Mouse (Mus musculus): ENCODE results near the gene Ripor2. TPM values are rescaled to one million over a fixed set of nuclear protein-coding genes. Genes with fewer than 3 reads are reported as not detected.
A peak's percentile ranks its signal among the peaks of the same experiment; 100 is the strongest.

Ripor2 gene
- polyA plus RNA-seq, 1 experiment from 2014 or later: 3.7 TPM

- Histone ChIP-seq H3K9me3 (ENCODE audit: low read length) (no peaks in the 10 kb centered on the region), H3K36me3 (replicated peaks; ENCODE audit: insufficient read depth, low read length) (no peaks in the 10 kb centered on the region; the same call in 1 of the 2 replicates), H3K27me3 (ENCODE audit: insufficient read depth, low read length) (no peaks in the 10 kb centered on the region), H3K4me1 (ENCODE audit: insufficient read depth) (no peaks in the 10 kb centered on the region), H3K27ac (ENCODE audit: low read depth) (no peak overlapping the region), H3K4me3 (ENCODE audit: low read depth, low read length) (no peak overlapping the region), H3K4me2 (ENCODE audit: low read depth, low read length) (no peak overlapping the region), H3K9ac (replicated peaks) (no peak overlapping the region)
- WGBS (ENCODE audit: insufficient replicate concordance): 69% methylated on average over 15 of the region's 15 CpGs
- ATAC-seq (no peak), DNase-seq (no peak)
- TF ChIP-seq CTCF (IDR thresholded peaks at IDR 0.05; ENCODE audit: low read depth) (no peak), EP300 (IDR thresholded peaks at IDR 0.05; ENCODE audit: low read depth) (no peak)
Measured at GRCm38 (mm10) chr13:24679027-24679680, 97.2 kb downstream of the Ripor2 start.

- WGBS (ENCODE audit: insufficient replicate concordance): 96% methylated on average over 4 of the region's 4 CpGs
- TF ChIP-seq CTCF (IDR thresholded peaks at IDR 0.05; ENCODE audit: low read depth): no peak
- no peak for TF ChIP-seq EP300 (IDR thresholded peaks at IDR 0.05; ENCODE audit: low read depth)
- Histone ChIP-seq H3K36me3 (replicated peaks; ENCODE audit: insufficient read depth, low read length) (no peaks in the 10 kb centered on the region; the same call in 1 of the 2 replicates), H3K4me3 (ENCODE audit: low read depth, low read length) (no peak overlapping the region), H3K9ac (replicated peaks) (no peak overlapping the region), H3K4me1 (ENCODE audit: insufficient read depth) (no peaks in the 10 kb centered on the region), H3K4me2 (ENCODE audit: low read depth, low read length) (no peak overlapping the region), H3K9me3 (ENCODE audit: low read length) (no peaks in the 10 kb centered on the region), H3K27me3 (ENCODE audit: insufficient read depth, low read length) (no peaks in the 10 kb centered on the region), H3K27ac (ENCODE audit: low read depth) (no peak overlapping the region)
- no peak for ATAC-seq
- DNase-seq: no peak
Measured at GRCm38 (mm10) chr13:24680951-24681350, 99.0 kb downstream of the Ripor2 start.

GRCm38 (mm10) chr13:24682346-24682745 is 100.4 kb downstream of the Ripor2 start:
- no peaks in the 10 kb centered on the region; the same call in 1 of the 2 replicates for H3K36me3 ChIP-seq (replicated peaks; ENCODE audit: insufficient read depth, low read length)
- no peak for TF ChIP-seq EP300 (IDR thresholded peaks at IDR 0.05; ENCODE audit: low read depth)
- no peak for TF ChIP-seq CTCF (IDR thresholded peaks at IDR 0.05; ENCODE audit: low read depth)
- no peaks in the 10 kb centered on the region for H3K9me3 ChIP-seq (ENCODE audit: low read length)
- no peak overlapping the region for H3K4me3 ChIP-seq (ENCODE audit: low read depth, low read length)
- no peak overlapping the region for H3K4me2 ChIP-seq (ENCODE audit: low read depth, low read length)
- H3K27me3 ChIP-seq (ENCODE audit: insufficient read depth, low read length): no peaks in the 10 kb centered on the region
- ATAC-seq (no peak), DNase-seq (no peak)
- no peaks in the 10 kb centered on the region for H3K4me1 ChIP-seq (ENCODE audit: insufficient read depth)
- H3K9ac ChIP-seq (replicated peaks): no peak overlapping the region
- WGBS (ENCODE audit: insufficient replicate concordance): 60% methylated on average over 5 of the region's 5 CpGs
- H3K27ac ChIP-seq (ENCODE audit: low read depth): no peak overlapping the region

GRCm38 (mm10) chr13:24684503-24684902 is 102.5 kb downstream of the Ripor2 start:
- Histone ChIP-seq H3K9ac (replicated peaks) (no peak overlapping the region), H3K9me3 (ENCODE audit: low read length) (no peaks in the 10 kb centered on the region), H3K4me3 (ENCODE audit: low read depth, low read length) (no peak overlapping the region), H3K27ac (ENCODE audit: low read depth) (no peak overlapping the region), H3K36me3 (replicated peaks; ENCODE audit: insufficient read depth, low read length) (no peaks in the 10 kb centered on the region; the same call in 1 of the 2 replicates), H3K4me1 (ENCODE audit: insufficient read depth) (no peaks in the 10 kb centered on the region), H3K4me2 (ENCODE audit: low read depth, low read length) (no peak overlapping the region), H3K27me3 (ENCODE audit: insufficient read depth, low read length) (no peaks in the 10 kb centered on the region)
- DNase-seq: no peak
- TF ChIP-seq EP300 (IDR thresholded peaks at IDR 0.05; ENCODE audit: low read depth) (no peak), CTCF (IDR thresholded peaks at IDR 0.05; ENCODE audit: low read depth) (no peak)
- 44% methylated on average over 2 of the region's 2 CpGs for WGBS (ENCODE audit: insufficient replicate concordance)
- no peak for ATAC-seq

DNA sequence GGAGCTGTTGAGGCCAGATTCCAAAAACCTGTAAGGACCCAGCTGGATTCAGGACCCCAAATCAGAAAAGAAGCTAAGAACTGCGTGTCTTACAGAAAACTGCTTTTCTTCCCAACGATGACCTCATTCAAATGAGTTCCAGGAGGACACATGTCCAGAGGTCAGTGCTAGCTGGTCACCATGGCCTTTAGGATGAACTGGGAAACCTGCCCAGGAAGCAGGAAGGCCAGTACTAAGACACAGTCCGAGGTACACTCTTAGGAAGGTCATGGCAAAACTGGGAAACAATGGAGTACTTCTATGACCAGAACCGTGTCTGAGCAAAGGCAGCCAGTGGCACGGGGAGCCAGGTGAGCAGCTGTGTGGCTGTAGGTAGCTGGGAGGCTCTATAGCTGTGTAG is 103.9 kb downstream of the Ripor2 start:
- TF ChIP-seq CTCF (IDR thresholded peaks at IDR 0.05; ENCODE audit: low read depth) (no peak), EP300 (IDR thresholded peaks at IDR 0.05; ENCODE audit: low read depth) (no peak)
- Histone ChIP-seq H3K27me3 (ENCODE audit: insufficient read depth, low read length) (no peaks in the 10 kb centered on the region), H3K9ac (replicated peaks) (no peak overlapping the region), H3K27ac (ENCODE audit: low read depth) (no peak overlapping the region), H3K9me3 (ENCODE audit: low read length) (no peaks in the 10 kb centered on the region), H3K4me3 (ENCODE audit: low read depth, low read length) (no peak overlapping the region), H3K4me2 (ENCODE audit: low read depth, low read length) (no peak overlapping the region), H3K4me1 (ENCODE audit: insufficient read depth) (no peaks in the 10 kb centered on the region), H3K36me3 (replicated peaks; ENCODE audit: insufficient read depth, low read length) (no peaks in the 10 kb centered on the region; the same call in 1 of the 2 replicates)
- DNase-seq (no peak), ATAC-seq (no peak)
- 68% methylated on average over 5 of the region's 5 CpGs for WGBS (ENCODE audit: insufficient replicate concordance)

GRCm38 (mm10) chr13:24686705-24687665 is 105.0 kb downstream of the Ripor2 start:
- no peak overlapping the region for H3K27ac ChIP-seq (ENCODE audit: low read depth)
- ATAC-seq (0 out of 2 replicates have a peak, but pooled peaks have one; percentile 17), DNase-seq (peak; percentile 82)
- no peaks in the 10 kb centered on the region; the same call in 1 of the 2 replicates for H3K36me3 ChIP-seq (replicated peaks; ENCODE audit: insufficient read depth, low read length)
- no peaks in the 10 kb centered on the region for H3K9me3 ChIP-seq (ENCODE audit: low read length)
- TF ChIP-seq EP300 (IDR thresholded peaks at IDR 0.05; ENCODE audit: low read depth) (no peak), CTCF (IDR thresholded peaks at IDR 0.05; ENCODE audit: low read depth) (peak; percentile 97)
- H3K4me3 ChIP-seq (ENCODE audit: low read depth, low read length): no peak overlapping the region
- no peaks in the 10 kb centered on the region for H3K27me3 ChIP-seq (ENCODE audit: insufficient read depth, low read length)
- no peaks in the 10 kb centered on the region for H3K4me1 ChIP-seq (ENCODE audit: insufficient read depth)
- no peak overlapping the region for H3K9ac ChIP-seq (replicated peaks)
- no peak overlapping the region for H3K4me2 ChIP-seq (ENCODE audit: low read depth, low read length)
- 38% methylated on average over 15 of the region's 15 CpGs for WGBS (ENCODE audit: insufficient replicate concordance)
